Comparison of ENCODE assay signal across 8 mouse cellular contexts in the genomic region with DNA sequence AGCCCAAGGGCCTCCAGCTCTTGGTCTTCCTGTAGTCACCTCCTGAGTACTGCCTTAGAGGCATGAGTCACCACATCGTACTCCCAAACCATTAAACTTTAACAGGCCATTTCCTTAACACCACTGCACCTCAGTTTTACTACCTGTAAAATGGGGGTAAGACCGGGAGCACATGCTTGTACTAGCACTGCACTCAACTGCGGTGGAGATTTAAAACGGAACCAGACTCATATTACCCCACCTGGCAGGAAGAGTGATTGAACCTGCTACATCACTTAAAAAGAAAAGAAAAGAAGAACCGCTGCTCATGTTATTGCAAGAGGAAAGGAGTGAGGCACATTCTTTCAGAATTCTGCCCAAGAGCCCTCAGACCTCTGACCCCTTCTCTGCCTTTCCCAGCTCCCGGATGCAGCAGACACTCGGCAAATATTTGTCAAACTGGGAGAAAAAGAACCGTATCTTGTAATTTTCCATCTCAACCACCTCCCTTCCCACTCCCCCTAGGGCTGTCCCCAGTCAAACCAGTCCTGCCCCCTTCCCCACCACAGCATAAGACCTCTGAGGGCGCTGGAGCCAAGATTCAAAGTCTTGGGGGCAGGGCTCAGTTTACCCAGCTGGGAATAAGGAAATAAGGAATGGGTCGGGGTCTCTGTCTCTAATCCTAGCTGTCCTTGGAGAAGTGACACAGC. TPM values are rescaled to one million over a fixed set of nuclear protein-coding genes. Genes with fewer than 3 reads are reported as not detected.
DNase-seq lines count a peak whose midpoint lies in the region; ATAC-seq lines count a peak whose summit lies in the region.

No protein-coding gene starts in this region.

- H3K4me1 ChIP-seq in forebrain, embryonic 16.5 days (replicated peaks; ENCODE audit: control insufficient read depth, insufficient read depth, low read length) = peaks cover 23% of the 10 kb centered on the region
- H3K4me1 ChIP-seq in midbrain, embryonic 14.5 days (ENCODE audit: control insufficient read depth, insufficient read depth, low read length) = peaks cover 16% of the 10 kb centered on the region

- WGBS in forebrain, embryonic 16.5 days = 59% methylated on average over 10 of the region's 10 CpGs
- 63% methylated on average over 10 of the region's 10 CpGs for WGBS in midbrain, embryonic 14.5 days

- peak overlapping the region; percentile 49; the same call in 1 of the 2 replicates for H3K27ac ChIP-seq in forebrain, embryonic 16.5 days (ENCODE audit: low read length)
- H3K27ac ChIP-seq in midbrain, embryonic 14.5 days (replicated peaks; ENCODE audit: low read depth, low read length) = no peak overlapping the region

- no peaks in the 10 kb centered on the region for H3K27me3 ChIP-seq in forebrain, embryonic 16.5 days (replicated peaks; ENCODE audit: control insufficient read depth, insufficient read depth, low read length)
- no peaks in the 10 kb centered on the region for H3K27me3 ChIP-seq in midbrain, embryonic 14.5 days (ENCODE audit: control insufficient read depth, insufficient read depth, low read length)

- intact Hi-C loops in left cerebral cortex, postnatal 14 days (cut with DNase I) = no loop called here

- peak overlapping the region; percentile 84 for H3K4me2 ChIP-seq in forebrain, embryonic 16.5 days (ENCODE audit: low read length)
- H3K4me2 ChIP-seq in midbrain, embryonic 14.5 days (ENCODE audit: low read length) = peak overlapping the region; percentile 90

- no peak for ATAC-seq in forebrain, embryonic 16.5 days
- ATAC-seq in midbrain, embryonic 14.5 days (ENCODE audit: low FRiP score, low TSS enrichment) = no peak

- H3K9ac ChIP-seq in forebrain, embryonic 16.5 days (replicated peaks; ENCODE audit: low read depth, low read length) = peak overlapping the region; percentile 87; the same call in 1 of the 2 replicates
- H3K9ac ChIP-seq in midbrain, embryonic 14.5 days (replicated peaks; ENCODE audit: low read length) = peak overlapping the region; percentile 82; the same call in 1 of the 2 replicates

- H3K36me3 ChIP-seq in forebrain, embryonic 16.5 days (ENCODE audit: control insufficient read depth, insufficient read depth) = 0 out of 2 replicates have a peak, but pooled peaks cover 2% of the 10 kb centered on the region
- H3K36me3 ChIP-seq in midbrain, embryonic 14.5 days (ENCODE audit: control insufficient read depth, insufficient read depth, low read length) = peaks cover 15% of the 10 kb centered on the region

- peak overlapping the region; percentile 96 for H3K4me3 ChIP-seq in forebrain, embryonic 16.5 days (replicated peaks; ENCODE audit: low read length)
- peak overlapping the region; percentile 94 for H3K4me3 ChIP-seq in midbrain, embryonic 14.5 days (replicated peaks; ENCODE audit: low read depth, low read length)

- DNase-seq in thymus, postnatal 0 days (ENCODE audit: low spot score) = peak; percentile 63
- no peak for DNase-seq in thymus, postnatal 14 days
- peak; percentile 27 to 51 for DNase-seq in kidney, postnatal 4 days
- DNase-seq in midbrain, embryonic 14.5 days = no peak
- DNase-seq in urinary bladder, postnatal 36 days (ENCODE audit: low spot score in 2 of 2) = no peak
- no peak for DNase-seq in adrenal gland, adult 18-20 months (ENCODE audit: low spot score in 2 of 2)
- no peak for DNase-seq in left cerebral cortex, postnatal 14 days (ENCODE audit: low spot score in 2 of 2)

- no peaks in the 10 kb centered on the region for H3K9me3 ChIP-seq in forebrain, embryonic 16.5 days (ENCODE audit: control insufficient read depth, low read length)
- no peaks in the 10 kb centered on the region for H3K9me3 ChIP-seq in midbrain, embryonic 14.5 days (ENCODE audit: control insufficient read depth, low read length)

RNA-seq across cellular contexts. Expression of a gene that starts 2.5 kb away (rescaled TPM):
- 74.3 and 75.3 TPM in 2 replicates for polyA plus RNA-seq in thymus, postnatal 0 days (2015; fragmentation: Nextera tagmentation; extraction: Ambion mirVana)
- 38.0 and 40.3 TPM in 2 replicates for polyA plus RNA-seq in forebrain, embryonic 16.5 days (2015; fragmentation: Nextera tagmentation; extraction: Ambion mirVana)
- polyA plus RNA-seq in midbrain, embryonic 14.5 days (2014; fragmentation: Nextera tagmentation; extraction: Ambion mirVana) = 28.9 and 29.1 TPM in 2 replicates
- total RNA-seq in adrenal gland, adult 18-20 months (2021) = 10 to 100 TPM; 42.9 to 56.4 TPM
- 10 to 100 TPM; 18.4 to 21.1 TPM for total RNA-seq in left cerebral cortex, postnatal 14 days (2021)

RNA-seq across cellular contexts. Expression of a gene that starts 10.7 kb away (rescaled TPM):
- polyA plus RNA-seq in thymus, postnatal 0 days (2015; fragmentation: Nextera tagmentation; extraction: Ambion mirVana) = 0.27 and 0.30 TPM in 2 replicates
- polyA plus RNA-seq in forebrain, embryonic 16.5 days (2015; fragmentation: Nextera tagmentation; extraction: Ambion mirVana) = 0.39 and 0.61 TPM in 2 replicates
- 0.62 and 1.2 TPM in 2 replicates for polyA plus RNA-seq in midbrain, embryonic 14.5 days (2014; fragmentation: Nextera tagmentation; extraction: Ambion mirVana)
- total RNA-seq in adrenal gland, adult 18-20 months (2021) = not detected
- under 1 TPM in 1 of 2 experiments, not detected in 1; 0.40 TPM for total RNA-seq in left cerebral cortex, postnatal 14 days (2021)

RNA-seq across cellular contexts. Expression of a gene that starts 13.3 kb away (rescaled TPM):
- polyA plus RNA-seq in thymus, postnatal 0 days (2015; fragmentation: Nextera tagmentation; extraction: Ambion mirVana) = 1.6 and 2.2 TPM in 2 replicates
- polyA plus RNA-seq in forebrain, embryonic 16.5 days (2015; fragmentation: Nextera tagmentation; extraction: Ambion mirVana) = 127 and 128 TPM in 2 replicates
- 100.0 and 101 TPM in 2 replicates for polyA plus RNA-seq in midbrain, embryonic 14.5 days (2014; fragmentation: Nextera tagmentation; extraction: Ambion mirVana)
- 1 to 10 TPM; 5.0 to 8.6 TPM for total RNA-seq in adrenal gland, adult 18-20 months (2021)
- total RNA-seq in left cerebral cortex, postnatal 14 days (2021) = 100 to 1,000 TPM; 115 to 123 TPM

RNA-seq across cellular contexts. Expression of a gene that starts 40.7 kb away (rescaled TPM):
- polyA plus RNA-seq in thymus, postnatal 0 days (2015; fragmentation: Nextera tagmentation; extraction: Ambion mirVana) = 0.19 and 0.21 TPM in 2 replicates
- polyA plus RNA-seq in forebrain, embryonic 16.5 days (2015; fragmentation: Nextera tagmentation; extraction: Ambion mirVana) = 0.05 and 0.10 TPM in 2 replicates
- polyA plus RNA-seq in midbrain, embryonic 14.5 days (2014; fragmentation: Nextera tagmentation; extraction: Ambion mirVana) = not detected in 2 replicates
- 10 to 100 TPM; 15.9 to 23.2 TPM for total RNA-seq in adrenal gland, adult 18-20 months (2021)
- 10 to 100 TPM in 1 of 2 experiments, 1 to 10 TPM in 1; 7.6 to 10.7 TPM for total RNA-seq in left cerebral cortex, postnatal 14 days (2021)

RNA-seq across cellular contexts. Expression of a gene that starts 41.0 kb away (rescaled TPM):
- 25.4 and 25.7 TPM in 2 replicates for polyA plus RNA-seq in thymus, postnatal 0 days (2015; fragmentation: Nextera tagmentation; extraction: Ambion mirVana)
- polyA plus RNA-seq in forebrain, embryonic 16.5 days (2015; fragmentation: Nextera tagmentation; extraction: Ambion mirVana) = 43.5 and 43.8 TPM in 2 replicates
- 33.2 and 35.0 TPM in 2 replicates for polyA plus RNA-seq in midbrain, embryonic 14.5 days (2014; fragmentation: Nextera tagmentation; extraction: Ambion mirVana)
- total RNA-seq in adrenal gland, adult 18-20 months (2021) = 10 to 100 TPM; 40.8 to 56.7 TPM
- 10 to 100 TPM; 40.0 to 43.9 TPM for total RNA-seq in left cerebral cortex, postnatal 14 days (2021)

Comparison
In these comparisons a context has a peak if more than half of its experiments do, and no peak if none do; other contexts are left out.
1. DNase-seq: peak in thymus, postnatal 0 days (single experiment) and kidney, postnatal 4 days (2 of 2); none in thymus, postnatal 14 days (single experiment), midbrain, embryonic 14.5 days (single experiment), urinary bladder, postnatal 36 days (0 of 2), adrenal gland, adult 18-20 months (0 of 2) and left cerebral cortex, postnatal 14 days (0 of 2).
2. RNA of a gene that starts 13.3 kb away (polyA plus RNA-seq): 127 to 128 TPM in forebrain, embryonic 16.5 days and 100.0 to 101 TPM in midbrain, embryonic 14.5 days; 1.6 to 2.2 TPM in thymus, postnatal 0 days; every median in the first group is over 10 times any median in the second.